Mouse (Mus musculus): ENCODE measurements at regions not wholly inside any gene's neighbourhood (a gene's known extent, or its start where the extent isn't known, plus 50 kb on each side); places are given as distances from the start of the nearest gene placed in this dataset.

- no peak for DNase-seq
These were observed 197.9 kb upstream of the Mctp2 start for GRCm38 (mm10) chr7:72504268-72504667.

GRCm38 (mm10) chr7:72505732-72506460, 199.5 kb upstream of the Mctp2 start:
- DNase-seq, result no peak

GRCm38 (mm10) chr7:72507946-72508345, 201.5 kb upstream of the Mctp2 start:
- no peak for DNase-seq

- no peak for DNase-seq
These were observed 203.7 kb upstream of the Mctp2 start for GRCm38 (mm10) chr7:72510116-72510515.

- DNase-seq, result no peak
These were observed 207.0 kb upstream of the Mctp2 start for GRCm38 (mm10) chr7:72513446-72513845.

- DNase-seq, result no peak
These were observed 208.4 kb upstream of the Mctp2 start for GRCm38 (mm10) chr7:72514851-72515250.

- DNase-seq, result no peak
These were observed 212.1 kb upstream of the Mctp2 start for GRCm38 (mm10) chr7:72518421-72518972.

- DNase-seq, result no peak
These were observed 213.1 kb upstream of the Mctp2 start for GRCm38 (mm10) chr7:72519359-72520115.

- no peak for DNase-seq
These were observed 222.5 kb upstream of the Mctp2 start for GRCm38 (mm10) chr7:72528873-72529272.

GRCm38 (mm10) chr7:72538288-72538687, 231.9 kb upstream of the Mctp2 start:
- DNase-seq, result no peak

- DNase-seq, result no peak
These were observed 233.5 kb upstream of the Mctp2 start for GRCm38 (mm10) chr7:72539915-72540314.

GRCm38 (mm10) chr7:72541521-72542478, 235.4 kb upstream of the Mctp2 start:
- DNase-seq, result no peak

GRCm38 (mm10) chr7:72543501-72543900, 237.1 kb upstream of the Mctp2 start:
- no peak for DNase-seq

- peak; percentile 72 for DNase-seq
These were observed 237.5 kb upstream of the Mctp2 start for GRCm38 (mm10) chr7:72543946-72544345.

GRCm38 (mm10) chr7:72567378-72567777, 261.0 kb upstream of the Mctp2 start:
- DNase-seq, result no peak

GRCm38 (mm10) chr7:72569177-72569576, 262.8 kb upstream of the Mctp2 start:
- DNase-seq, result no peak

- no peak for DNase-seq
These were observed 267.9 kb upstream of the Mctp2 start for GRCm38 (mm10) chr7:72574316-72574715.

- no peak for DNase-seq
These were observed 278.0 kb upstream of the Mctp2 start for GRCm38 (mm10) chr7:72584427-72584826.

- DNase-seq, result peak; percentile 27
These were observed 282.8 kb upstream of the Mctp2 start for GRCm38 (mm10) chr7:72589241-72589668.

GRCm38 (mm10) chr7:72590351-72591115, 284.1 kb upstream of the Mctp2 start:
- no peak for DNase-seq

- no peak for DNase-seq
These were observed 285.7 kb upstream of the Mctp2 start for GRCm38 (mm10) chr7:72592110-72592509.

GRCm38 (mm10) chr7:72592649-72593048, 286.2 kb upstream of the Mctp2 start:
- no peak for DNase-seq

All from lung, postnatal 14 days (tissue).